Mouse (Mus musculus): ENCODE results near the gene Relt. TPM values are rescaled to one million over a fixed set of nuclear protein-coding genes. Genes with fewer than 3 reads are reported as not detected.

Relt gene
- polyA plus RNA-seq, 1 experiment from 2014 or later: 1.2 TPM

GRCm38 (mm10) chr7:100817442-100817760 lies 45.8 kb downstream of the Relt start:
- Histone ChIP-seq H3K9ac (ENCODE audit: low read length) (no peak overlapping the region), H3K36me3 (ENCODE audit: control insufficient read depth, insufficient read depth, low read length) (no peaks in the 10 kb centered on the region), H3K27me3 (ENCODE audit: control insufficient read depth, insufficient read depth, low read length) (no peaks in the 10 kb centered on the region), H3K4me2 (replicated peaks; ENCODE audit: low read depth) (no peak overlapping the region), H3K4me1 (replicated peaks; ENCODE audit: control insufficient read depth, insufficient read depth) (no peaks in the 10 kb centered on the region), H3K9me3 (ENCODE audit: control insufficient read depth, low read length) (no peaks in the 10 kb centered on the region), H3K4me3 (ENCODE audit: low read depth, low read length) (no peak overlapping the region), H3K27ac (replicated peaks) (no peak overlapping the region)
- 68% methylated on average over 2 of the region's 2 CpGs for WGBS
- ATAC-seq (ENCODE audit: low FRiP score, low TSS enrichment) (no peak), DNase-seq (ENCODE audit: low spot score) (no peak)
- TF ChIP-seq CTCF (IDR thresholded peaks at IDR 0.05; ENCODE audit: low read depth) (no peak), EP300 (optimal IDR thresholded peaks at IDR 0.05) (no peak)

GRCm38 (mm10) chr7:100816759-100817441 lies 46.3 kb downstream of the Relt start:
- Histone ChIP-seq H3K27ac (replicated peaks) (no peak overlapping the region), H3K27me3 (ENCODE audit: control insufficient read depth, insufficient read depth, low read length) (no peaks in the 10 kb centered on the region), H3K36me3 (ENCODE audit: control insufficient read depth, insufficient read depth, low read length) (no peaks in the 10 kb centered on the region), H3K4me1 (replicated peaks; ENCODE audit: control insufficient read depth, insufficient read depth) (no peaks in the 10 kb centered on the region), H3K4me2 (replicated peaks; ENCODE audit: low read depth) (no peak overlapping the region), H3K9me3 (ENCODE audit: control insufficient read depth, low read length) (no peaks in the 10 kb centered on the region), H3K9ac (ENCODE audit: low read length) (no peak overlapping the region), H3K4me3 (ENCODE audit: low read depth, low read length) (no peak overlapping the region)
- ATAC-seq (ENCODE audit: low FRiP score, low TSS enrichment) (no peak), DNase-seq (ENCODE audit: low spot score) (no peak)
- no peak for TF ChIP-seq CTCF (IDR thresholded peaks at IDR 0.05; ENCODE audit: low read depth)
- TF ChIP-seq EP300 (optimal IDR thresholded peaks at IDR 0.05): no peak
- WGBS: 70% methylated on average over 6 of the region's 6 CpGs

DNA sequence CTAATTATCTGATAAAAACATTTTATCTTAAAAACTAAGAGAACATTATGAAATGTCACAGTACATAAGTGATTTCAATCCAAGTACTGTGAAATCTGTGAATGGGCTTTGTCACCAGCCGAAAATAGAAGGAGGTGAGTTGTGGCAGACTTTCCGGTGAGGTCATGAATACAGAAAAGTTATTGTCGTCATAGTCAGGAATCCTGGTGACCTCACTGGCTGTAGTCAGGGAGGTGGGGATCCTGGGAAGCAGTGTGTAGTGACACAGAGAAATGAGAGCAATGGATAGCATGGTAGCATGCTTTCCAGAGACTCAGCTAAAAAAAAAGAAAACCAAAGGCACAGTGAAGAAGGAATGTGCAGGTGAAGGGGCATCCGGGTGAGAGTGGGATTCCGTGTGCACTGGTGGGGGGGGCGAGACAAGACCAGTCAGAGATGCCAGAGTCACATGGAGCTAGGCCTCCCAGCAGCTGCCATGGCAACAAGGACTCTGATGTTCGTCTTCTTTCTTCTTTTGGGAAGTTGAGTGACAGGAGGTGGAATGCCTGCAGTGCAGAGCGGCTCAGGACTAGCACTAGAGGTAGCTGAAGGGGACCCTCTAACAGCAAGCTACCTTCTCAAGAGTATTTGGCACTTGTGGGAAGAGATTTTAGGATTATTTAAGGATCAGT lies 47.2 kb downstream of the Relt start:
- Histone ChIP-seq H3K4me2 (replicated peaks; ENCODE audit: low read depth) (no peak overlapping the region), H3K36me3 (ENCODE audit: control insufficient read depth, insufficient read depth, low read length) (no peaks in the 10 kb centered on the region), H3K4me1 (replicated peaks; ENCODE audit: control insufficient read depth, insufficient read depth) (no peaks in the 10 kb centered on the region), H3K4me3 (ENCODE audit: low read depth, low read length) (no peak overlapping the region), H3K9ac (ENCODE audit: low read length) (no peak overlapping the region), H3K9me3 (ENCODE audit: control insufficient read depth, low read length) (no peaks in the 10 kb centered on the region), H3K27me3 (ENCODE audit: control insufficient read depth, insufficient read depth, low read length) (no peaks in the 10 kb centered on the region), H3K27ac (replicated peaks) (no peak overlapping the region)
- ATAC-seq (ENCODE audit: low FRiP score, low TSS enrichment) (no peak), DNase-seq (ENCODE audit: low spot score) (no peak)
- TF ChIP-seq EP300 (optimal IDR thresholded peaks at IDR 0.05): no peak
- TF ChIP-seq CTCF (IDR thresholded peaks at IDR 0.05; ENCODE audit: low read depth): no peak
- WGBS: 66% methylated on average over 8 of the region's 8 CpGs

GRCm38 (mm10) chr7:100812641-100813040 lies 50.6 kb downstream of the Relt start:
- no peak for TF ChIP-seq EP300 (optimal IDR thresholded peaks at IDR 0.05)
- no peak for TF ChIP-seq CTCF (IDR thresholded peaks at IDR 0.05; ENCODE audit: low read depth)
- no peak overlapping the region for H3K27ac ChIP-seq (replicated peaks)
- no peak overlapping the region for H3K4me2 ChIP-seq (replicated peaks; ENCODE audit: low read depth)
- no peak overlapping the region for H3K4me3 ChIP-seq (ENCODE audit: low read depth, low read length)
- no peaks in the 10 kb centered on the region for H3K4me1 ChIP-seq (replicated peaks; ENCODE audit: control insufficient read depth, insufficient read depth)
- no peak for ATAC-seq (ENCODE audit: low FRiP score, low TSS enrichment)
- no peaks in the 10 kb centered on the region for H3K9me3 ChIP-seq (ENCODE audit: control insufficient read depth, low read length)
- WGBS: 87% methylated on average over 5 of the region's 5 CpGs
- no peak overlapping the region for H3K9ac ChIP-seq (ENCODE audit: low read length)
- no peaks in the 10 kb centered on the region for H3K27me3 ChIP-seq (ENCODE audit: control insufficient read depth, insufficient read depth, low read length)
- H3K36me3 ChIP-seq (ENCODE audit: control insufficient read depth, insufficient read depth, low read length): no peaks in the 10 kb centered on the region
- no peak for DNase-seq (ENCODE audit: low spot score)

- no peak overlapping the region for H3K27ac ChIP-seq (replicated peaks)
- TF ChIP-seq CTCF (IDR thresholded peaks at IDR 0.05; ENCODE audit: low read depth): no peak
- TF ChIP-seq EP300 (optimal IDR thresholded peaks at IDR 0.05): no peak
- no peaks in the 10 kb centered on the region for H3K9me3 ChIP-seq (ENCODE audit: control insufficient read depth, low read length)
- no peak overlapping the region for H3K4me3 ChIP-seq (ENCODE audit: low read depth, low read length)
- 79% methylated on average over 5 of the region's 5 CpGs for WGBS
- no peaks in the 10 kb centered on the region for H3K27me3 ChIP-seq (ENCODE audit: control insufficient read depth, insufficient read depth, low read length)
- no peak for ATAC-seq (ENCODE audit: low FRiP score, low TSS enrichment)
- no peak overlapping the region for H3K9ac ChIP-seq (ENCODE audit: low read length)
- no peaks in the 10 kb centered on the region for H3K4me1 ChIP-seq (replicated peaks; ENCODE audit: control insufficient read depth, insufficient read depth)
- no peak overlapping the region for H3K4me2 ChIP-seq (replicated peaks; ENCODE audit: low read depth)
- no peaks in the 10 kb centered on the region for H3K36me3 ChIP-seq (ENCODE audit: control insufficient read depth, insufficient read depth, low read length)
- no peak for DNase-seq (ENCODE audit: low spot score)
Observed at GRCm38 (mm10) chr7:100811912-100812311, 51.3 kb downstream of the Relt start.

DNA sequence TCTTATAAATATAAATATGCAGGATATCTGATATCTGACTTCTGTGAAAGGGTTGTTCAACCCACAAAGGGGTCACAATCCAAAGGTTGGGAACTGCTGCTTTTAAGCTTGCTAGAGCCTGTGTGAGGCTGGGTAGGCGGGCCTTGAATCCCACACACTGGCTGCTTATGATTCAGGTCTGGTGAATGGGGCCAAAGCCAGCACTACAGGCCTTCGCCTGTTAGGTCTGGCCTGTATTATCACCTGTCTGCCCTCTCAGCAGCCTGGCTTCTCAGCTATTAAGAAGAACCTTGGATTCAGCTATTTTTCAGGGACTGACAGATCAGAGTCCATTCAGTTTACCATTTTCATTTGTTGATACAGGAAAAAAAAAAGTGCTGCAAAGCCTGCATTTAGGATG lies 57.9 kb downstream of the Relt start:
- no peak for ATAC-seq (ENCODE audit: low FRiP score, low TSS enrichment)
- Histone ChIP-seq H3K4me1 (replicated peaks; ENCODE audit: control insufficient read depth, insufficient read depth) (no peaks in the 10 kb centered on the region), H3K36me3 (ENCODE audit: control insufficient read depth, insufficient read depth, low read length) (no peaks in the 10 kb centered on the region), H3K4me2 (replicated peaks; ENCODE audit: low read depth) (no peak overlapping the region), H3K9ac (ENCODE audit: low read length) (no peak overlapping the region), H3K27ac (replicated peaks) (no peak overlapping the region), H3K9me3 (ENCODE audit: control insufficient read depth, low read length) (no peaks in the 10 kb centered on the region), H3K27me3 (ENCODE audit: control insufficient read depth, insufficient read depth, low read length) (no peaks in the 10 kb centered on the region), H3K4me3 (ENCODE audit: low read depth, low read length) (no peak overlapping the region)
- no peak for DNase-seq (ENCODE audit: low spot score)
- 60% methylated on average over 2 of the region's 2 CpGs for WGBS
- TF ChIP-seq CTCF (IDR thresholded peaks at IDR 0.05; ENCODE audit: low read depth) (no peak), EP300 (optimal IDR thresholded peaks at IDR 0.05) (no peak)

All from stomach, postnatal 0 days (tissue).